Comparison of ENCODE assay signal across 23 mouse cellular contexts in the genomic region with DNA sequence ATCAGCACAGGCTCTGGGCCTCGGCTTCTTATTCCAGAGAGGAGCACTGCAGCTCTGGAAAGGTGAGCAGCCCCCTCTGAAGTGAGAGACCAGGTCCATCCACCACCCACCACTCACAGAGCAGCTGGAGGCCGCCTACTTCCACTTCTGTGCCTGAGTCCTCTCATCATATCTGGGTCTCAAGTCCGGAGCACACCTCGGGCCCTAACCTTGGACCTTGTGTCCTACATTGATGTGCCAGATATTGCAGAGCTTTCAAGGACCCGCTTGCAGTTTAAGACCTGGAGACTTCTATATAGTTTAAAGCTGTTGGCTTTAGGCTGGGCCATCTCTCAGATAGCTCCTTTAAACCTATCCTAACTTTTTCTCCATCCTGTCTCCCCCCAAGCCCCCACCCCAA. TPM values are rescaled to one million over a fixed set of nuclear protein-coding genes. Genes with fewer than 3 reads are reported as not detected.
DNase-seq lines count a peak whose midpoint lies in the region; ATAC-seq and TF ChIP-seq lines count a peak whose summit lies in the region.
"Had no signal": no experiment of that assay in that cellular context is flagged by ENCODE, and none has a peak within 500 bp of the region (broad histone marks: within the 10 kb centered on the region; RNA-seq: fewer than 3 reads in every experiment).

No protein-coding gene starts in this region.

- no peak overlapping the region for H3K4me2 ChIP-seq in intestine, postnatal 0 days (replicated peaks; ENCODE audit: low read depth)
- H3K4me2 ChIP-seq in hindbrain, embryonic 16.5 days (ENCODE audit: low read length): no peak overlapping the region
- H3K4me2 ChIP-seq in neural tube, embryonic 15.5 days: no peak overlapping the region
- H3K4me2 ChIP-seq: embryonic facial prominence, embryonic 12.5 days; forebrain, embryonic 13.5 days; forebrain, embryonic 15.5 days had no signal

- peak; percentile 57 for ATAC-seq in intestine, postnatal 0 days
- no peak for ATAC-seq in hindbrain, embryonic 16.5 days
- ATAC-seq in neural tube, embryonic 15.5 days (ENCODE audit: low FRiP score): no peak
- ATAC-seq: activated CD4-positive, CD25-positive, alpha-beta regulatory T cell, adult 4 months; CD4-positive, CD25-positive, alpha-beta regulatory T cell, adult 4 months; forebrain, embryonic 13.5 days; forebrain, embryonic 15.5 days; Patski had no signal

- WGBS in intestine, postnatal 0 days: 55% methylated on average over 5 of the region's 5 CpGs
- 82% methylated on average over 5 of the region's 5 CpGs for WGBS in hindbrain, embryonic 16.5 days
- 85% methylated on average over 5 of the region's 5 CpGs for WGBS in neural tube, embryonic 15.5 days

- no peak overlapping the region for H3K4me3 ChIP-seq in intestine, postnatal 0 days (ENCODE audit: low read depth, low read length)
- H3K4me3 ChIP-seq in hindbrain, embryonic 16.5 days (ENCODE audit: low read length): no peak overlapping the region
- no peak overlapping the region for H3K4me3 ChIP-seq in neural tube, embryonic 15.5 days (replicated peaks)
- H3K4me3 ChIP-seq: embryonic facial prominence, embryonic 10.5 days; embryonic facial prominence, embryonic 12.5 days; forebrain, embryonic 13.5 days; forebrain, embryonic 15.5 days had no signal

- TF ChIP-seq CTCF in intestine, postnatal 0 days (IDR thresholded peaks at IDR 0.05; ENCODE audit: low read depth): no peak

- H3K9me3 ChIP-seq in intestine, postnatal 0 days (ENCODE audit: control insufficient read depth): no peaks in the 10 kb centered on the region
- no peaks in the 10 kb centered on the region for H3K9me3 ChIP-seq in hindbrain, embryonic 16.5 days (ENCODE audit: control insufficient read depth, low read length)
- no peaks in the 10 kb centered on the region for H3K9me3 ChIP-seq in neural tube, embryonic 15.5 days (replicated peaks)
- H3K9me3 ChIP-seq: embryonic facial prominence, embryonic 10.5 days; embryonic facial prominence, embryonic 12.5 days; forebrain, embryonic 13.5 days; forebrain, embryonic 15.5 days; G1E had no signal

- H3K27ac ChIP-seq in intestine, postnatal 0 days (ENCODE audit: low read depth, low read length): no peak overlapping the region
- H3K27ac ChIP-seq in hindbrain, embryonic 16.5 days (ENCODE audit: low read depth, low read length): no peak overlapping the region
- no peak overlapping the region for H3K27ac ChIP-seq in neural tube, embryonic 15.5 days (replicated peaks)
- H3K27ac ChIP-seq: embryonic facial prominence, embryonic 10.5 days; embryonic facial prominence, embryonic 12.5 days; forebrain, embryonic 13.5 days; forebrain, embryonic 15.5 days had no signal

- H3K4me1 ChIP-seq in intestine, postnatal 0 days (replicated peaks; ENCODE audit: control insufficient read depth, insufficient read depth, low read length): no peaks in the 10 kb centered on the region
- no peaks in the 10 kb centered on the region for H3K4me1 ChIP-seq in hindbrain, embryonic 16.5 days (ENCODE audit: control insufficient read depth, insufficient read depth, low read depth, low read length)
- no peaks in the 10 kb centered on the region for H3K4me1 ChIP-seq in neural tube, embryonic 15.5 days
- H3K4me1 ChIP-seq: embryonic facial prominence, embryonic 10.5 days; embryonic facial prominence, embryonic 12.5 days; forebrain, embryonic 13.5 days; forebrain, embryonic 15.5 days had no signal

- H3K9ac ChIP-seq in intestine, postnatal 0 days (ENCODE audit: low read depth, low read length): no peak overlapping the region
- no peak overlapping the region for H3K9ac ChIP-seq in hindbrain, embryonic 16.5 days (ENCODE audit: low read depth, low read length)
- H3K9ac ChIP-seq in neural tube, embryonic 15.5 days (replicated peaks): no peak overlapping the region
- H3K9ac ChIP-seq: embryonic facial prominence, embryonic 12.5 days; forebrain, embryonic 13.5 days; forebrain, embryonic 15.5 days had no signal

- no peaks in the 10 kb centered on the region for H3K36me3 ChIP-seq in intestine, postnatal 0 days (ENCODE audit: control insufficient read depth, insufficient read depth)
- H3K36me3 ChIP-seq in hindbrain, embryonic 16.5 days (ENCODE audit: control insufficient read depth, insufficient read depth, low read length): no peaks in the 10 kb centered on the region
- no peaks in the 10 kb centered on the region for H3K36me3 ChIP-seq in neural tube, embryonic 15.5 days
- H3K36me3 ChIP-seq: embryonic facial prominence, embryonic 10.5 days; embryonic facial prominence, embryonic 12.5 days; forebrain, embryonic 15.5 days; G1E had no signal

- DNase-seq in heart, adult 11 months: peak; percentile 79
- no peak for DNase-seq in heart, postnatal 14 days
- DNase-seq: adrenal gland, adult 8-10 months; adrenal gland, postnatal 14 days; adrenal gland, postnatal 36 days; B cell, adult 2 months; cerebellum, adult 11-12 months; cerebellum, adult 2 months; cerebellum, adult 9-10 months; cerebellum, postnatal 10 days; cerebellum, postnatal 25 days had no signal

- H3K27me3 ChIP-seq in intestine, postnatal 0 days (replicated peaks; ENCODE audit: control insufficient read depth, insufficient read depth, low read length): no peaks in the 10 kb centered on the region
- no peaks in the 10 kb centered on the region for H3K27me3 ChIP-seq in hindbrain, embryonic 16.5 days (replicated peaks; ENCODE audit: control insufficient read depth, insufficient read depth, low read length)
- H3K27me3 ChIP-seq in neural tube, embryonic 15.5 days (replicated peaks): no peaks in the 10 kb centered on the region
- H3K27me3 ChIP-seq: CH12.LX; embryonic facial prominence, embryonic 12.5 days; forebrain, embryonic 13.5 days; forebrain, embryonic 15.5 days had no signal

- intact Hi-C loops in heart, postnatal 14 days (cut with DNase I): no loop called here

RNA-seq across cellular contexts. Expression of gene Mtch2, which starts 13.5 kb away (rescaled TPM):
- total RNA-seq in heart, postnatal 14 days (2021): 100 to 1,000 TPM; 184 to 190 TPM
- polyA plus RNA-seq in intestine, postnatal 0 days (2015; fragmentation: Nextera tagmentation; extraction: Ambion mirVana): 196 and 216 TPM in 2 replicates
- 256 and 257 TPM in 2 replicates for polyA plus RNA-seq in hindbrain, embryonic 16.5 days (2015; fragmentation: Nextera tagmentation; extraction: Ambion mirVana)
- polyA plus RNA-seq in neural tube, embryonic 15.5 days (2015; fragmentation: Nextera tagmentation; extraction: Ambion mirVana): 246 and 250 TPM in 2 replicates

RNA-seq across cellular contexts. Expression of gene Agbl2, which starts 51.0 kb away (rescaled TPM):
- 1 to 10 TPM; 1.2 to 1.3 TPM for total RNA-seq in heart, postnatal 14 days (2021)
- polyA plus RNA-seq in intestine, postnatal 0 days (2015; fragmentation: Nextera tagmentation; extraction: Ambion mirVana): 0.20 and 0.26 TPM in 2 replicates
- polyA plus RNA-seq in hindbrain, embryonic 16.5 days (2015; fragmentation: Nextera tagmentation; extraction: Ambion mirVana): 0.69 and 1.1 TPM in 2 replicates
- 0.14 and 0.18 TPM in 2 replicates for polyA plus RNA-seq in neural tube, embryonic 15.5 days (2015; fragmentation: Nextera tagmentation; extraction: Ambion mirVana)
- total RNA-seq: CH12.LX had no signal
- polyA plus RNA-seq: activated CD4-positive, CD25-positive, alpha-beta regulatory T cell, adult 4 months; CD4-positive, CD25-positive, alpha-beta regulatory T cell, adult 4 months; G1E; Patski had no signal

RNA-seq across cellular contexts. Expression of gene C1qtnf4, which starts 52.2 kb away (rescaled TPM):
- total RNA-seq in heart, postnatal 14 days (2021): 1 to 10 TPM; 4.3 to 6.3 TPM
- polyA plus RNA-seq in intestine, postnatal 0 days (2015; fragmentation: Nextera tagmentation; extraction: Ambion mirVana): 6.5 and 7.6 TPM in 2 replicates
- polyA plus RNA-seq in hindbrain, embryonic 16.5 days (2015; fragmentation: Nextera tagmentation; extraction: Ambion mirVana): 19.8 and 26.6 TPM in 2 replicates
- 123 and 207 TPM in 2 replicates for polyA plus RNA-seq in neural tube, embryonic 15.5 days (2015; fragmentation: Nextera tagmentation; extraction: Ambion mirVana)
- total RNA-seq: CH12.LX had no signal
- polyA plus RNA-seq: G1E had no signal
